Mouse (Mus musculus) forebrain, embryonic 10.5 days (tissue): ENCODE measurements around the gene Lsamp. TPM values are rescaled to one million over a fixed set of nuclear protein-coding genes. Genes with fewer than 3 reads are reported as not detected.

ENCODE experiments used
- DNase-seq: peaks from one replicate; pipeline ENCODE4 v3.0.0-alpha.2; 2017; ENCODE audit warnings: low spot score; ENCODE audit errors: extremely low spot score
- H3K27ac ChIP-seq: fragments of 300-500 bp; sonication (generic); 2 replicates; pipeline ENCODE4 v1.5.1; 2016; ENCODE audit warnings: mild to moderate bottlenecking
- H3K27me3 ChIP-seq: fragments of 300-500 bp; sonication (generic); 2 replicates; pipeline ENCODE4 v1.6.1; 2016; ENCODE audit warnings: mild to moderate bottlenecking; ENCODE audit not compliant: poor library complexity, severe bottlenecking
- H3K36me3 ChIP-seq: fragments of 300-500 bp; sonication (generic); replicated peaks from 2 replicates; pipeline ENCODE4 v1.6.1; 2016; ENCODE audit warnings: mild to moderate bottlenecking, moderate library complexity
- H3K4me1 ChIP-seq: fragments of 300-500 bp; sonication (generic); 2 replicates; pipeline ENCODE4 v1.6.1; 2016
- H3K4me3 ChIP-seq: fragments of 300-500 bp; sonication (generic); 2 replicates; pipeline ENCODE4 v1.5.1; 2016; ENCODE audit warnings: mild to moderate bottlenecking, moderate library complexity
- H3K9me3 ChIP-seq: fragments of 300-500 bp; sonication (generic); 2 replicates; pipeline ENCODE4 v1.6.1; 2016; ENCODE audit warnings: mild to moderate bottlenecking, moderate library complexity
- WGBS: fragments of 180-500 bp; shearing (Covaris S2); methylation state at CpG from one replicate; pipeline ENCODE4 v1.1.7; 2016; 5-methylcytosine and 5-hydroxymethylcytosine counted together
- microRNA-seq: library from miRNA; unstranded; fragments of <30 nt; microRNA quantifications from one replicate; pipeline ENCODE4, GENCODE M21; 2017
- polyA plus RNA-seq: library from polyadenylated mRNA; unstranded; fragments of >200 nt; fragmentation: Nextera tagmentation; extraction: Ambion mirVana; gene quantifications from 2 replicates; pipeline ENCODE4 v1.2.1, GENCODE M21; 2016

Gene Lsamp
- polyA plus RNA-seq, 1 experiment from 2014 or later: 13.7 TPM

DNA sequence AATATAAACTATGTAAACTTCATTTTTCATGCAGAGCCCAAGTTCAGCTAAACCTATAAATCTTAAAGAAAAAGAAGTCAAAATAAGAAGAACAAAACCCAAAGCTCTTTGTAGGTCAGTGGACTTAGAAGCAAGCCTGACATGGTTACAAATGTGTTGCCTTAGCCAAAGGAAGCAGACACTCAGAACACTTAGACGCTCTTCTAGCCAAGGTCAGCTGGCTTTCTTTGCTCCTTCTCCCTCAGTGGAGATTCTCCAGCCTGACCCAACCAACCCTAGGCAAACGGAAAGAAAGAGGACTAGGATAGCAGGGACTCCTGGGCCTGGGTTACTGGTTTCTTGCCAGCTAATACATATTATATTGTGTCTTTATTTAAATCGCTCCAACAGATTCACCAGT lies 2194.7 kb downstream of the Lsamp start:
- H3K36me3 ChIP-seq: no peaks in the 10 kb centered on the region
- 83% methylated on average over 3 of the region's 3 CpGs for WGBS
- no peak for DNase-seq
- H3K27me3 ChIP-seq: no peaks in the 10 kb centered on the region
- no peaks in the 10 kb centered on the region for H3K4me1 ChIP-seq
- no peak overlapping the region for H3K27ac ChIP-seq
- H3K9me3 ChIP-seq: no peaks in the 10 kb centered on the region
- no peak overlapping the region for H3K4me3 ChIP-seq

DNA sequence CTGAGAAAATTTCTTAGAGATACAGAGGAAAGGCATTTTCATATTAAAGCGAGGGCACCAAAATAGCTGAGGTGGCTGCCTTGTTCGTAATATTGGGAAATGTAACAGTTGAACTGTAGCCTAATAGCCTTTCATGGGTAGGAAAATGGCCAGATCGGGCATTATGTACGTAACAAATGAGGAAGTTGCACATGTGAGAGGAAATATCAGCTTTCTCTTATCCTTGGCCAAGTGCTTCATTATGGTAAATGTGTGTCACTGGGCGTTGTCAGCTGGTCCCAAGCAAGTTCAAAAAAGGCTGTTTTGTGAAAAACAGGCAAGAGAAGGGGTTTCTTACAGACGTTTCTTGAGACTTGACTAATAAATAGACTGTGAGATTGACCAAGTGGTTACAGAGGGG lies 2195.9 kb downstream of the Lsamp start:
- Histone ChIP-seq H3K36me3 (no peaks in the 10 kb centered on the region), H3K4me1 (no peaks in the 10 kb centered on the region), H3K9me3 (no peaks in the 10 kb centered on the region), H3K27me3 (no peaks in the 10 kb centered on the region), H3K27ac (no peak overlapping the region), H3K4me3 (no peak overlapping the region)
- no peak for DNase-seq
- 87% methylated on average over 6 of the region's 6 CpGs for WGBS

DNA sequence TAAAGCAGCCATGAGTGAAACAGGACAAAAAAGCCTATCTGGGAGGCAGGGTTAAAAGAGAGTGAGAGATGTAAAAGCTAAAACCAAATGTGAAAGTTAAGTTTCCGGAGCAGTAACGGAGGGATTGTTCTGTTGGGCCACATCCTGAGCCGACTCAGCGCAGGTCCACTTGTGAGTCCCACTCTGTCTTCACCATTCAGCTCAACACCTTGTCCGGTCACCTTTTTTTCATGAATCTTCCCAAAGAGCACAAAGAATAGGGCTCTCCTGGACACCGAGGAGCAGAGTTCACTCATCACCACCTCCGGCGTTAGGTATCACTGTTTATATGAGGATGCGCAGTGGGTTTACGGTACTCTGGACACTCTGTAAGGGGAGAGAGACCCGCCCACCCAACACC lies 2196.3 kb downstream of the Lsamp start:
- no peaks in the 10 kb centered on the region for H3K9me3 ChIP-seq
- no peaks in the 10 kb centered on the region for H3K36me3 ChIP-seq
- no peaks in the 10 kb centered on the region for H3K4me1 ChIP-seq
- no peak overlapping the region for H3K4me3 ChIP-seq
- no peaks in the 10 kb centered on the region for H3K27me3 ChIP-seq
- no peak for DNase-seq
- no peak overlapping the region for H3K27ac ChIP-seq
- 95% methylated on average over 11 of the region's 11 CpGs for WGBS

DNA sequence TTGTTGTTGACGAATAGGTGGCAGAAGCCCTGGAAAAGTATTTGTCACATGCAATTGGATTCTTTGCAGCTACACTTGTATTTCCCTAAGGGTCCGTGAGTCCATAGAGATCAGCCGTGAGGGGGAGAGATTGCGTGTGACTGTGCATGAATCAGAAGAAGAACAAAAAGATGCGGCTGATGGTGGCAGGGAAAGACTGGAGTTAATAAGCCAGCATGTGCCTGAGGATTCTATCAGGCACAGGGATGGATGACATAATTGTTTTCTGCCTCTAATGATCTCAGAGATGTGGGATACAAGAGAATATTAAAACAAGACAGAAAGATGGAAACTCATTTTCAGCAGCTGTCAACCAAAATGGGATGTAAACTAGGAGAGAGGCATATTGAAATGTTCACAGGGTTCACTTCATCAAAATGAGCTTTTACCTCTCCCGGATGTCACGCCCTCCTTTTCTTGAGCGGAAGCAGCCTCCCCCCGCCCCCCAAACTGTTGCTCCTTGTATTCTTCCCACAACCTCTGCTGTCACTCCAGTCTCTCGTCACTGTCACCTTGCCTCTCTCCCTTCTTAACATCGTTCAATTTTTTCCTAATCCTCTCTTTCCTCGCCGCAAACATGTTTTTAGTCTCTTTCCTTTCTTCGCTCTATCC lies 2205.4 kb downstream of the Lsamp start:
- Histone ChIP-seq H3K27ac (peak overlapping the region; percentile 96), H3K4me3 (peak overlapping the region; percentile 64), H3K9me3 (no peaks in the 10 kb centered on the region), H3K27me3 (peaks cover 5% of the 10 kb centered on the region), H3K36me3 (no peaks in the 10 kb centered on the region), H3K4me1 (peaks cover 13% of the 10 kb centered on the region)
- peak; percentile 20 for DNase-seq
- 46% methylated on average over 14 of the region's 14 CpGs for WGBS

GRCm38 (mm10) chr16:42190114-42191045 lies 2206.2 kb downstream of the Lsamp start:
- H3K4me3 ChIP-seq: peak overlapping the region; percentile 64
- peaks cover 5% of the 10 kb centered on the region for H3K27me3 ChIP-seq
- H3K9me3 ChIP-seq: no peaks in the 10 kb centered on the region
- H3K27ac ChIP-seq: peak overlapping the region; percentile 96
- WGBS: 1% methylated on average over 44 of the region's 44 CpGs
- H3K4me1 ChIP-seq: peaks cover 13% of the 10 kb centered on the region
- DNase-seq: peak; percentile 87
- no peaks in the 10 kb centered on the region for H3K36me3 ChIP-seq

Small RNAs within 50 kb of the gene (microRNA-seq; reads per million reads assigned to microRNA genes)
- gene Gm27887 (not detected), gene Gm47276 (not detected)
